Mouse (Mus musculus) urinary bladder, postnatal 36 days (tissue): ENCODE results near the gene Lcn2.
"Not testable (repeated sequence)": the region's sequence is repeated elsewhere in the genome, so short reads cannot be mapped to it uniquely, and the experiment has no call there.

Experiments used
- DNase-seq, 2 experiments: peaks; one replicate each; pipeline ENCODE4 v3.0.0; 2022; ENCODE audit warnings: low spot score in 2 of 2, mixed read lengths in 1 of 2

Lcn2 gene

DNA sequence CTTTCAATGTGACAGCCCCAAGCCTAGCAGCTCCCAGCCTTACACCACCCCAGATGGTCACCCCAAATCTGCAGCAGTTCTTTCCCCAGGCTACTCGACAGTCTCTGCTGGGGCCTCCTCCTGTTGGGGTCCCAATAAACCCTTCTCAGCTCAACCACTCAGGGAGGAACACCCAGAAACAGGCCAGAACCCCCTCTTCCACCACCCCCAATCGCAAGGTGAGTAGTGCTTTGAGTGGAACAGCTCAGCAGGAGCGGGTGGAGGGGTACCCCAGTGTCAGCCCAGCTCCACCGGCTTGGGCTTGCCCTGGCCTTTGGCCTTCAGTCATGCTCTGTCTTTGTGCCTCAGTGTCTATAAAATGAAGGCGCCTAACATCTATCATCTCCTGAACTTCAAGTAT lies 20.7 kb downstream of the Lcn2 start:
- DNase-seq: no peak

- no peak for DNase-seq
Measured at GRCm38 (mm10) chr2:32364121-32364520, 23.9 kb downstream of the Lcn2 start.

DNA sequence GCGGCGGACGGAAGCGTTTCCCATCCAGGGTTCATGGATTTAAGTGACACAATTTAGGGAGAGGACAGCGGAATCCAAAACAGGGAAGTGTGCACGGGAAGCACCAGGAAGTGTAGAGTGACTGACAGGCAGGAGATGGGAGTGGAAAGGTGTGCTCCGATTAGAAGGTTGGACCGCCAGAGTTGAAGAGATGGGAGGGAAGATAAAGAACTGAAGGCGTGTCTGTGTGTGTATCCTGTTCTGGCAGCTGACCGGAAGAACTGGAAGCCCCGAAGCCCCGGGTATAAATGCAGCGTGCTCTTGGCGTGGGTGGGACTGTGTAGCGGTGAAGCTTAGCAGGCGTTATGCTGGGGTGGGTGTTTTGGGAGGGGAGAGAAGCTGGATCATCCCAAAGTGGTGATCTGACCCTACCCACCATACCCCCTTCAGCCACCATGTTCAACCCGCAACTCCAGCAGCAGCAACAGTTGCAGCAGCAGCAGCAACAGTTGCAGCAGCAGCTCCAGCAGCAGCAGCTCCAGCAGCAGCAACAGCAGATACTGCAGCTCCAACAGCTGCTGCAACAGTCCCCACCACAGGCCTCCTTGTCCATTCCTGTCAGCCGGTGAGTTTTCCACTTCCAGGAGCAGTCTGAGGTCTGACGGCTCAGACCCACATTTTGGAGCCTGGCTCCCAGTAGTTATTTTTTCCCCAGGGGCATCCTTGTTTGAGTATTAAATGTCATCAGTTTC lies 24.5 kb downstream of the Lcn2 start:
- no peak for DNase-seq

DNA sequence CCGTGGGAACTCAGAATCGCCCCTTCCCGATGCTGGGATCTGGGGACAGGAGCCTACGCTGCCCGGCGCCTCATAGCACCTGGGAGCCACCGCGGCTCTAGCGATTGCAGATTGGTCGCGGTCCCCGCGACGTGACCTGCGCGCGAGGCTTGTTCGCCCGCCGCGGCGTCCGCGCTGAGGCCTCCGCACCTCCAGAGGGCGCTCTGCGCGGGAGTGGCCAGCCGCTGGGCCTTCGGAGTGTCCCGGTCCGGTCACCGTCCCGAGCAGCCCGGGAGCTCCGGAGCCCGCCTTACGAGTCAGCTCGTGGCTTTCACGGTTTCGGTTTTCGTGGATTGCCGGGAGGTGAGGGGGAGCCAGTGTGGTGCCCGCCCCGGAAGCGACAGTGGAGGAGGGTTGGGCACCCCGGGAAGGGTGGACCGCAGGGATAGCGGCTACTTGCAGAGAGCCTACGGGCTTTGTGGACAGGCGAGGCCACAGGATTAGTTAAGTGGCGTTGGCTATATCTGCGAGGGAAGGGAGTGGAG lies 25.2 kb downstream of the Lcn2 start:
- peak; percentile 90 to 92 for DNase-seq

GRCm38 (mm10) chr2:32362274-32362673 lies 25.8 kb downstream of the Lcn2 start:
- not testable (repeated sequence) for DNase-seq

GRCm38 (mm10) chr2:32361437-32361836 lies 26.6 kb downstream of the Lcn2 start:
- DNase-seq: peak in 1 of 2 experiments; percentile 66

GRCm38 (mm10) chr2:32360741-32361140 lies 27.3 kb downstream of the Lcn2 start:
- peak in 1 of 2 experiments; percentile 72 for DNase-seq

DNA sequence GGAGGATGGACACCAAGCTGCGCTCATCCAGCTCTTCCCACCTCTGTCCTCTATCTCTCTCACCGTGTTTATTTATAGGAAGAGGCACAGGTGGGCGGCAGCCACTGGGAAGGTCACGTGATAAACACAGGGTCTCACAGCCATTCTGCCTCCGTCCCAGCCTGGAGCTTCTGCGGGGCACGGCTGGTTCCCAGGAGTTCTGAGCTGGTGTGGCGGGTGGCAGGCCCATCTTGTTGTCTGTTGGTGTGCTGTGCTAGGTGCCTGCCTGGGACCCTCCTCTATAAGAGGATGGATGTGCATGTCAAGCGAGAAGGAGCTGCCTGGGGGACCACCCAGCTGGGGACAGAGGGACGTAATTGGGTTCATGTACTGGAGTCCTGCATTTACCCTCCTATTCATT lies 29.7 kb downstream of the Lcn2 start:
- no peak for DNase-seq

DNA sequence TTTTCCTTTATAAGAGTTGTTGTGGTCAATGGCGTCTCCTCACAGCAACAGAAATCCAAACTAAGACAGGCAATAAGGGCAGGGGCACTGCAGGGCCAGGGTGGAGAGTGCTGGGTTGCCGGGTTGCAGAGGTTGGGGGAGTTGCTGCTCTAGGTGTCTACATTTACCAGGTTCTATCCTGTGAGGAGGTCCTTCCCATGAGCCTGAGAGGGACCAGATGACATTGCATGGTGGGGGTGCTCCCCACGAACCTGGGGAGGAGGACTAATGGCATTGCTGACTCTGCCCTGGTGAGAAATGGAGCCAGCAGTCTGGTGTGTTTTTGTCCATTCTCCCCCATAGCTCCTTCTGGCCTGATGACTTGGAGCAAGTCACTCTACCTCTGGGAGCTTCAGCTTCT lies 30.3 kb downstream of the Lcn2 start:
- no peak for DNase-seq

DNA sequence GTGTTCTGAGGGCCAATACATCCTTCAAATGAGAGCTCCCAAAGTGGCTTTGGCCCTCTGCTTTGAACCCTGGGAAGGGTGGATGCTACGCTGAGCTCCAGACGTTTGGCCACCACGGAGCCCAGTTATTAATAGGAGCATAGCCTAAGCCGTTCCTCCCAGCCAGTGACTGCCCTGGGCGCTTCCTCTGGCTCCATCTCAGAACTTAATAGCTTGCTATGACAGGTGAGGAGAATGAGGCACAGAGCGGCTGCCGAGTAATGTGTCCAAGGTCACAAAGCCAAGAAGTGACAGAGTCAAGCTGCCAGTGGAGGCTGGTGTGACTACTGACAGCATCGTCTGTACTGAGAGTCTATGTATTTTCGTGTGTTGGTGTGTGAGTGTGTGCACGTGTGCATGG lies 31.8 kb downstream of the Lcn2 start:
- DNase-seq: no peak

DNA sequence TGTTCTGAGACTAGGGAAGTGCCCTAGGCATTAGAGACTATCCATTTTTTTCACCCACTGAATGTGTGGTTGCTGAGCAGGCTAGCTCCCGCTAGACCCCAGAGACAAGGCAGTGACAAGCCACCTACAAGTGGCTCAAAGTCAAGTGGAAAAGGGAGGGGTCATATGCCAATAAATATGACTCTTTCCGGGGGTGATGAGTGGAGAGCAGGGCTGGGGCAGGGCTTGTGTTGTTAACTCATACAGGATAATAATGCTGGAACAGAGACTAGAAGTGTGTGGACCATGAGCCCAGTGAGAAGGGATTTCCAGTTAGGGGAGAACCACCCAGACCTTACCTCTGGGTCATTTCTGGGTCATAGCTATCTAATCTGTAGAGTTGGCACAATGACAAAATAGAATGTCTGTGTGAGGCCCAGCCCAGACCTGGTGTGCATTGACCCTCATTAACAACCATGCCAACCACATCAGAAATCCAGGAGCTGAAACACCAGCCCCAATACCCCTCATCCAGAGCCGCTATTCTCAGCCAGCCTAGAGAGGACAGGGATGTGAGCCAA lies 33.6 kb downstream of the Lcn2 start:
- no peak for DNase-seq

DNA sequence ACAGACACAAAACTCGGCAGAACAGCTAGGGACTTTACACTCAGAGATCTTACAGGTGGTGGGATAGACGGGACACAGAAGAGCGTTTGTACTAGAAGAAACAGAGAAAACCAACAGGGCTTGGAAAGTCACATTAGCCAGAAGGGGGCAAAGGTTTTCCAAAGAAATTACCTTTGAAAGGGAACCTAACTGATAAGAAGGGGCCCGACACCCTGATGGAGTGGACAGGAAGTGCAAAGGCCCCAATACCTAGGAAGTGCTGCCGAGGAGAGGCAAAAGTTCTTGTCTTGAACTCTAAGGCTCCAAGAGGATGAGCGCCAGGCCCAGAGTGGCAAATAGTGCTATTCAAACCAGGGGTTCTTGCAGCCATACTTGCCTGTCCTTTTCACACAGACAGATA lies 34.2 kb downstream of the Lcn2 start:
- DNase-seq: no peak

DNA sequence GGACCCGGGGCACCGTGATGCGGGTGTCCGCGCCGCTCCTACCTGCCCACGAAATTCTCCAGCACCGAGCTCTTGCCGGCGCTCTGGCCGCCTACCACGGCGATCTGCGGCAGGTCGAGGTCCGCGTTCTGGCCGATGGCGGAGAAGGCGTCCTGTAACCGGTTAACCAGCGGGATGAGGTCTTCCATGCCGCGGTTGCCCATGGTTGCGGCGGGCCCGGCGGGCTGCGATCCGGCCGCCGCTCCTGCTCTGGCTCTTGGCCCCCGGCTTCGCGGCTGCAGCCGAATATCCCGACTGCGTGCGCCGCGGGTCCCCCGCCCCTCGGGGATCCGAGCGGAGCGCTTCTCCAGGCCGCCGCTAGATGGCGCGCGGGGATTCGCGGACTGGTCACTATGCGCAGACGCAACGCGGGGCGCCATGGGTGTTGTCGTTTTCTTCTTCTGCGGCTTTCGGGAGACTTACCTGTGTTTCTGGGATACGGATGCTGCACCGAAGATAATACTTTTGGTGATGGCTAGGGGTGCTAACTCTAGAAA lies 35.0 kb downstream of the Lcn2 start, which contains the start of gene Dnm1:
Gene Dnm1 (minus strand): TSS at position 332 of the 536 bp plus-strand sequence.
- peak; percentile 89 to 90 for DNase-seq

DNA sequence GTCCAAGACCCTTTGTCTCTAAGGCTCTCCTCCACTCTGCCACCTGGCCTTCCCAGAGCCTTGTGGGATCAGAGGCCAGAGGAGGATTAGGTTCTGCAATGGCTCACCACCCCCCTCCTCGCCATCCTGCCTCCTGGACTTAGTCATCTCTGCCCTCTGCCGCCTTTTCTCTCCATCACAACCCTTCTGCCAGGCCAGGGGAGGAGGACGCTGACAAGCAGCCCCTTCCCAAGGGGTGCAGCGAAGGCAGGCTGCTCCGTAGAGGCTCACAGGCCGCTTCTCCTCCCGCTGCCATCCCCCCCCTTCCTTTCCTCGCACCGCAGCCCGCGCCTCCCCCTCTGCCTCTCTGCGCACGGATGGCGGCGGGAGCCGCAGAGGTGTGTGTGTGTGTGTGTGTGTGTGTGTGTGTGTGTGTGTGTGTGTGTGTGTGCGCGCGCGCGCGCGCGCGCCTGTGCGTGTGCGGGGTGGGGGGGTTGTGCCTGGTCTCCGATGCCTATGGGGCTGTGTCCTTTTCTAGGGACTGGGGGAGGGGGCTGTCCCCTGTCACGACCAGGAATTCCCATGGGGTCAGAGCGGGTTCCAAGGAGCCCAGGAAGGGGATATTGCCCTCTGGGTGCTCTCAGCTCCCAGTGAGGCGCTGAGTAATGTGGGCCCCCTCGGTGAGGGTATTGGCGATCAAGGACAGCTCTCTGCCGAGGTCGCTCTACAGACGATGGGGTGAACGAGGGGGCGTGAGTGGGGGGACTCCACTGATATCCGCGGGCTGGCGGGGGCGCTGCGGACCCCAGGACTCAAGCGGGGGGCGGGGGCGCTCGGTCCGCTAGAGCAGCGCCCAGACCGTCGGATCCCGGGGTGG lies 35.7 kb downstream of the Lcn2 start, which contains the start of gene Ciz1:
Gene Ciz1 (plus strand): TSS at position 177 of the 856 bp plus-strand sequence.
- no peak for DNase-seq

GRCm38 (mm10) chr2:32351471-32351961 lies 36.5 kb downstream of the Lcn2 start:
- DNase-seq: no peak

DNA sequence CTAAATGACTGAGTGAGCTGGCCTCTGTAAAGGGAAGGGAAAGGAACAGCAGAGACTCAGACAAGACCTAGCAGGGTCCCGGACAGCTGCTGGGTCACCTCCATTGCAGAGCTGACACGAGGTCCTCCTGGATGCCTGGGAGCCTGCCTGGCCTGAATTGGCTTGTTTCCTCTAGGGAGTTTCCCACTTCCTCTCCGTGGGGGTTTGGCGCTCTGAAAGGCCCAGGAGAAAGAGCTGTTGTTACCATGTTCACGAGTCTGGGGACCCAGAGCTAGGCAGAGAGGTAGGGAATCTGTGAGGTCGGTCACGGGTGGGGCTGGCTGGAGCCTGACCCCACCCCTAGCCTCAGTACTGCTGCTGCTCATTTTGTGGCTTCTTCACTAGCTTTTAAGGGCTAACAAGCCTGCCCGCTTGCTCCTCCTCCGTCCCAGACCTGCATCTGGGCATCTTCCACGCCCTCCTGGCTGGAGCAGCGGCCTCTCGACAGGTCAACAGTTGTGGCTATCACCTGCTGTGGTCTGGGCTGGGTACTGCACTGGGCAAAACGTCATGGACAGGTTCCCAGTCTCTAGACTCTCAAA lies 37.5 kb downstream of the Lcn2 start:
- no peak for DNase-seq

GRCm38 (mm10) chr2:32349625-32350255 lies 38.3 kb downstream of the Lcn2 start:
- no peak for DNase-seq

DNA sequence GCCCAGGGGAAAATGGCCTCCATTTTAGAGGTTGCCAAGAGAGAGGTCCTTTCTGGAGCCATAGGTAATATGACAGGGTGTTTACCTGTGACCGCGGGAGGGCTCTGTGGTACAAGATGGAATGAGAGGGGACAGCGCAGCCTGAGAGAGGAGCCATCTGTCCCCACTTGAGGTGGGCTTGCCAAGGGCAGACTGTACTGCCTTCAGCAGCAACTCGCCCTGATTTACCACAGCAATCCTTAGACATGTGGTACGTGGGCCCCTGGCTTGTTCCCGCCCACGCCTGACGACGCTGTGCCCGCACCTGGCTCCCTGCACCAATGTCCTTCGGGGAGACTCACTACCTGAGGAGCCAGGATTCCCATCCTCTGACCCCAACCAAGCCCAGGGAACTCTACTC lies 39.7 kb downstream of the Lcn2 start:
- DNase-seq: no peak

GRCm38 (mm10) chr2:32347019-32347418 lies 41.0 kb downstream of the Lcn2 start:
- no peak for DNase-seq

DNA sequence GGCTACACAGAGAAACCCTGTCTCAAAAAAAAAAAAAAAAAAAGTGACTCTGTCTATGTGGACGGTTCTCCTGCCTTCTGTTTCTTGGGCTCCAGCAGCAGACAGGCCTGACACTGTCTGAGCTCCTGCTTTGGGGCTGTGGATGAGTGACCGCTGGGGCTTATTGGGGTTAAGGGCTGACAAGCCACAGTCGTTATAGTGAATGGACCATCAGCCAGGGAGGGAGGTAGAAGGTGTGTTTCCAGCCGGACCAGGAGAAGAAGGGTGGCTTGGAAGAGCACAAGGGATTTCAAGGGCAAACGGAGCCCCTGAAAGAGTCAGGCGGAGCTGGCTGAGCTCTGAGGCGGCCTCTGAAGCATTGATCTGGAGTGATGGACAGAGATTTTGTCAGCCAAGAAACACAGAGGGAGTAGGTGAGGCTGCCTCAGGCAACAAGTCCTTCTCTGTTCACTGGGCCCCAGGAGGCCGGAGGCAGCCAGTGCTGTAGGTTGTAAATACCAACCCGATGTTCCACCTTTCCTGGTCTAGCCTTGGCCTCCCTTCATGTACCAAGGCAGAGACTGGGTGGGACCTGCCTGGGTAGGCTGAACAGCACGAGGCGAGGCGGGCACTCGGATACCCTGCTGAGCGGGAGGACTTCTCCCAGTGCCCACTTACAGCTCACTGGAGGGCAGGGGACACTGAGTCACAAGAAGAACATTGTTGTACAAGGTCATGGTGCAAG lies 43.3 kb downstream of the Lcn2 start:
- no peak for DNase-seq
